Mouse (Mus musculus): Measurements from ENCODE around the gene Slc31a2.

GRCm38 (mm10) chr4:62294741-62295140 is 32.4 kb downstream of the Slc31a2 start:
- TF ChIP-seq CTCF (IDR thresholded peaks at IDR 0.05; ENCODE audit: control insufficient read depth, insufficient read depth, insufficient replicate concordance, low read depth, low read length) (no peak), POLR2A (IDR thresholded peaks at IDR 0.05; ENCODE audit: control insufficient read depth, low read depth, low read length) (no peak)
